Mouse (Mus musculus): ENCODE measurements around the gene Sema3d. TPM values are rescaled to one million over a fixed set of nuclear protein-coding genes. Genes with fewer than 3 reads are reported as not detected.

Sema3d gene
- polyA plus RNA-seq, 1 experiment from 2014 or later = 8.5 TPM

GRCm38 (mm10) chr5:12637763-12638468, 254.7 kb downstream of the Sema3d start:
- Histone ChIP-seq H3K4me2 (ENCODE audit: low read depth, low read length) (no peak overlapping the region), H3K27me3 (ENCODE audit: control insufficient read depth, insufficient read depth, low read length) (no peaks in the 10 kb centered on the region)

More at GRCm38 (mm10) chr5:12637763-12638468, 254.7 kb downstream of the Sema3d start:
- Histone ChIP-seq H3K4me3 (ENCODE audit: low read length) (no peak overlapping the region), H3K36me3 (ENCODE audit: control insufficient read depth, insufficient read depth) (no peaks in the 10 kb centered on the region), H3K27ac (ENCODE audit: low read length) (no peak overlapping the region), H3K9ac (ENCODE audit: low read length) (no peak overlapping the region), H3K4me1 (ENCODE audit: control insufficient read depth, insufficient read depth, low read length) (no peaks in the 10 kb centered on the region), H3K9me3 (replicated peaks; ENCODE audit: control insufficient read depth, low read length) (no peaks in the 10 kb centered on the region)
- ATAC-seq (replicated peaks; ENCODE audit: extremely low read depth, insufficient read depth, low FRiP score) = no peak
- WGBS = 82% methylated on average over 7 of the region's 7 CpGs
